In genomic region chr4:137723527-137723926, GRCm38 (mm10) we compare ENCODE assay signal across 8 mouse cellular contexts. TPM values are rescaled to one million over a fixed set of nuclear protein-coding genes. Genes with fewer than 3 reads are reported as not detected.
DNase-seq lines count a peak whose midpoint lies in the region; ATAC-seq and TF ChIP-seq lines count a peak whose summit lies in the region.

No protein-coding gene starts in this region.

- peak overlapping the region; percentile 77 for H3K27ac ChIP-seq in hindbrain, embryonic 10.5 days
- H3K27ac ChIP-seq in hindbrain, postnatal 0 days, result no peak overlapping the region
- H3K27ac ChIP-seq in bone marrow macrophage, adult 2 months (ENCODE audit: insufficient read depth, low read depth, low read length), result peak overlapping the region; percentile 19; the same call in 1 of the 2 replicates
- H3K27ac ChIP-seq in forebrain, postnatal 0 days (ENCODE audit: low read depth, low read length), result no peak overlapping the region
- H3K27ac ChIP-seq in liver, embryonic 15.5 days (replicated peaks), result no peak overlapping the region

- TF ChIP-seq POLR2A in bone marrow macrophage, adult 2 months (IDR thresholded peaks at IDR 0.05; ENCODE audit: borderline replicate concordance, low read depth, low read length), result no peak

- no peak for TF ChIP-seq CTCF in hindbrain, postnatal 0 days (IDR thresholded peaks at IDR 0.05; ENCODE audit: low read depth)
- no peak for TF ChIP-seq CTCF in bone marrow macrophage, adult 2 months (IDR thresholded peaks at IDR 0.05; ENCODE audit: low read depth, low read length)
- no peak for TF ChIP-seq CTCF in forebrain, postnatal 0 days (IDR thresholded peaks at IDR 0.05; ENCODE audit: low read depth)

- DNase-seq in hindbrain, embryonic 10.5 days (ENCODE audit: low spot score), result no peak
- no peak for DNase-seq in hindbrain, postnatal 0 days (ENCODE audit: low spot score)
- no peak for DNase-seq in forebrain, postnatal 0 days
- DNase-seq in gastrocnemius, postnatal 36 days, result no peak
- no peak for DNase-seq in cerebellum, postnatal 4 days (ENCODE audit: low spot score in 2 of 2)
- no peak for DNase-seq in cerebellum, adult 9-11 months

- intact Hi-C loops in gastrocnemius, postnatal 36 days (cut with DNase I), result no loop called here

- 38% methylated on average over 25 of the region's 25 CpGs for WGBS in hindbrain, embryonic 10.5 days
- WGBS in hindbrain, postnatal 0 days, result 45% methylated on average over 25 of the region's 25 CpGs
- 43% methylated on average over 25 of the region's 25 CpGs for WGBS in forebrain, postnatal 0 days
- 32% methylated on average over 25 of the region's 25 CpGs for WGBS in liver, embryonic 15.5 days (ENCODE audit: insufficient replicate concordance)

- peak overlapping the region; percentile 36 for H3K4me3 ChIP-seq in hindbrain, embryonic 10.5 days
- H3K4me3 ChIP-seq in hindbrain, postnatal 0 days (ENCODE audit: low read length), result no peak overlapping the region
- H3K4me3 ChIP-seq in bone marrow macrophage, adult 2 months (ENCODE audit: insufficient read depth, low read length), result peak overlapping the region; percentile 55
- H3K4me3 ChIP-seq in forebrain, postnatal 0 days (ENCODE audit: low read depth, low read length), result no peak overlapping the region
- H3K4me3 ChIP-seq in liver, embryonic 15.5 days (replicated peaks), result peak overlapping the region; percentile 34; the same call in 1 of the 2 replicates

- H3K4me1 ChIP-seq in hindbrain, embryonic 10.5 days (replicated peaks), result peaks cover 89% of the 10 kb centered on the region
- H3K4me1 ChIP-seq in hindbrain, postnatal 0 days (ENCODE audit: insufficient read depth, low read length), result peaks cover 9% of the 10 kb centered on the region
- no peaks in the 10 kb centered on the region for H3K4me1 ChIP-seq in bone marrow macrophage, adult 2 months (ENCODE audit: control insufficient read depth, insufficient read depth, low read length)
- peaks cover 12% of the 10 kb centered on the region; the same call in 1 of the 2 replicates for H3K4me1 ChIP-seq in forebrain, postnatal 0 days (ENCODE audit: insufficient read depth)
- peaks cover 32% of the 10 kb centered on the region for H3K4me1 ChIP-seq in liver, embryonic 15.5 days (replicated peaks)

- no peak overlapping the region for H3K4me2 ChIP-seq in hindbrain, postnatal 0 days (ENCODE audit: low read depth, low read length)
- peak overlapping the region; percentile 34 for H3K4me2 ChIP-seq in forebrain, postnatal 0 days (ENCODE audit: low read depth)
- H3K4me2 ChIP-seq in liver, embryonic 15.5 days, result peak overlapping the region; percentile 55

- no peaks in the 10 kb centered on the region for H3K9me3 ChIP-seq in hindbrain, embryonic 10.5 days
- H3K9me3 ChIP-seq in hindbrain, postnatal 0 days (ENCODE audit: low read length), result no peaks in the 10 kb centered on the region
- H3K9me3 ChIP-seq in forebrain, postnatal 0 days (ENCODE audit: low read length), result no peaks in the 10 kb centered on the region
- H3K9me3 ChIP-seq in liver, embryonic 15.5 days (replicated peaks), result no peaks in the 10 kb centered on the region

- no peaks in the 10 kb centered on the region for H3K36me3 ChIP-seq in hindbrain, embryonic 10.5 days
- H3K36me3 ChIP-seq in hindbrain, postnatal 0 days (ENCODE audit: insufficient read depth, low read length), result no peaks in the 10 kb centered on the region; the same call in none of the 2 replicates
- H3K36me3 ChIP-seq in forebrain, postnatal 0 days (ENCODE audit: insufficient read depth), result peaks cover 9% of the 10 kb centered on the region; the same call in 1 of the 2 replicates
- H3K36me3 ChIP-seq in liver, embryonic 15.5 days (replicated peaks), result no peaks in the 10 kb centered on the region

- no peak for ATAC-seq in hindbrain, postnatal 0 days
- ATAC-seq in forebrain, postnatal 0 days, result no peak
- ATAC-seq in liver, embryonic 15.5 days (ENCODE audit: insufficient read depth), result no peak

- peaks cover 76% of the 10 kb centered on the region for H3K27me3 ChIP-seq in hindbrain, embryonic 10.5 days (ENCODE audit: insufficient read depth, poor library complexity, severe bottlenecking)
- H3K27me3 ChIP-seq in hindbrain, postnatal 0 days (ENCODE audit: insufficient read depth, low read length), result no peaks in the 10 kb centered on the region
- no peaks in the 10 kb centered on the region for H3K27me3 ChIP-seq in forebrain, postnatal 0 days (ENCODE audit: insufficient read depth, low read length)
- peaks cover 79% of the 10 kb centered on the region for H3K27me3 ChIP-seq in liver, embryonic 15.5 days

- no peak overlapping the region for H3K9ac ChIP-seq in hindbrain, postnatal 0 days (replicated peaks; ENCODE audit: low read length)
- H3K9ac ChIP-seq in forebrain, postnatal 0 days, result peak overlapping the region; percentile 33; the same call in 1 of the 2 replicates
- no peak overlapping the region for H3K9ac ChIP-seq in liver, embryonic 15.5 days

RNA-seq across cellular contexts. Expression of gene Rap1gap, which starts 59.0 kb away (rescaled TPM):
- 6.3 and 13.4 TPM in 2 replicates for polyA plus RNA-seq in hindbrain, embryonic 10.5 days (2016; fragmentation: Nextera tagmentation; extraction: Ambion mirVana)
- total RNA-seq in hindbrain, postnatal 0 days (2014; rRNA removed), result 277 and 282 TPM in 2 replicates
- 105 and 110 TPM in 2 replicates for polyA plus RNA-seq in hindbrain, postnatal 0 days (2015; fragmentation: Nextera tagmentation; extraction: Ambion mirVana)
- 2.9 and 3.0 TPM in 2 replicates for polyA plus RNA-seq in bone marrow macrophage, adult 2 months (2012; ENCODE audit: insufficient read depth, insufficient read length, missing spikeins)
- total RNA-seq in forebrain, postnatal 0 days (2014; rRNA removed), result 113 and 128 TPM in 2 replicates
- 63.9 and 74.3 TPM in 2 replicates for polyA plus RNA-seq in forebrain, postnatal 0 days (2015; fragmentation: Nextera tagmentation; extraction: Ambion mirVana)
- polyA plus RNA-seq in liver, embryonic 15.5 days (2015; fragmentation: Nextera tagmentation; extraction: Ambion mirVana), result 2.0 and 3.8 TPM in 2 replicates
- total RNA-seq in gastrocnemius, postnatal 36 days (2021), result 10 to 100 TPM in 1 of 2 experiments, 1 to 10 TPM in 1; 5.4 to 10.7 TPM

Comparison
In these comparisons a context has a peak if more than half of its experiments do, and no peak if none do; other contexts are left out.
1. H3K27ac ChIP-seq: peak in hindbrain, embryonic 10.5 days (single experiment) and bone marrow macrophage, adult 2 months (single experiment); none in hindbrain, postnatal 0 days (single experiment), forebrain, postnatal 0 days (single experiment) and liver, embryonic 15.5 days (single experiment).
2. H3K4me3 ChIP-seq: peak in hindbrain, embryonic 10.5 days (single experiment), bone marrow macrophage, adult 2 months (single experiment) and liver, embryonic 15.5 days (single experiment); none in hindbrain, postnatal 0 days (single experiment) and forebrain, postnatal 0 days (single experiment).